Mouse (Mus musculus) cerebellum, postnatal 25 days (tissue): ENCODE measurements around the gene Ugt1a6a.
"Not testable (repeated sequence)": the region's sequence is repeated elsewhere in the genome, so short reads cannot be mapped to it uniquely, and the experiment has no call there.

Source experiments
- DNase-seq, 2 experiments: peaks; one replicate each; pipeline ENCODE4 v3.0.0; 2021; ENCODE audit warnings: mixed read lengths in 2 of 2

The Ugt1a6a gene

GRCm38 (mm10) chr1:88213766-88214461 is 79.3 kb downstream of the Ugt1a6a start:
- DNase-seq, result no peak

- no peak for DNase-seq
These were observed 79.9 kb downstream of the Ugt1a6a start for GRCm38 (mm10) chr1:88214462-88214952.

DNA sequence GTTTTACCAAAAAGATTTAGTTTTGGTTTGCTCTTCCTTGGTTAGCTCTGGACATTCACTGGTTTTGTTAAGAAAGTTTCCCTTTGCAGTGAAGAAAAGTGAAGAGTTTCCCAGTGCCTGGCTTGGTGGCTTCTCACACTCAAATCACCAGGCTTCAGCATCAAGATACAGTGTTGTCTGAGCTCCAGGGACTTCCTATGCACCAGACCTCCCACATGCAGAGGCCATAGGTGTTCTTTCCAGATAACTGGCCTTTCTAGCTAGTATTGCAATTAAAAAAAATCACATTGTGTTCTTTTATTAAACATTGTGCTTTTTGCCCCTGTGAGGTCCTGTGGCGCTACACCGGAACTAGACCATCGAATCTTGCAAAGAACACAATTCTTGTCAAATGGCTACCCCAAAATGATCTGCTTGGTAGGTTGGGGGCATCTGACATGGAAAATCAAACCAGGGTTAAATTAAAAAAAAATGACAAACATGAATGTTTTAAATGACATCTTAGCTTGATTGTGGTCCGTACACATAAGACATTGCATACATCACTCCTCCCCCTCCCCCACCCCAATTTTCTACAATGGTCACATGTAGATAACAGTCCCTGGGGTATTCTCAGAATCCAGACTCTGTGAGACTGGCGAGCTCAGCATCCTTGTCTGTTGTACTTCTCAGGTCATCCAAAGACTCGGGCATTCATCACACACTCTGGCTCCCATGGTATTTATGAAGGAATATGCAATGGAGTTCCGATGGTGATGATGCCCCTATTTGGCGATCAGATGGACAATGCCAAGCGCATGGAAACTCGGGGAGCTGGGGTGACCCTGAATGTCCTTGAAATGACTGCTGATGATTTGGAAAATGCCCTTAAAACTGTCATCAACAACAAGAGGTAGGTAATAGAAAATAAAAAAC is 81.1 kb downstream of the Ugt1a6a start:
- DNase-seq, result no peak

DNA sequence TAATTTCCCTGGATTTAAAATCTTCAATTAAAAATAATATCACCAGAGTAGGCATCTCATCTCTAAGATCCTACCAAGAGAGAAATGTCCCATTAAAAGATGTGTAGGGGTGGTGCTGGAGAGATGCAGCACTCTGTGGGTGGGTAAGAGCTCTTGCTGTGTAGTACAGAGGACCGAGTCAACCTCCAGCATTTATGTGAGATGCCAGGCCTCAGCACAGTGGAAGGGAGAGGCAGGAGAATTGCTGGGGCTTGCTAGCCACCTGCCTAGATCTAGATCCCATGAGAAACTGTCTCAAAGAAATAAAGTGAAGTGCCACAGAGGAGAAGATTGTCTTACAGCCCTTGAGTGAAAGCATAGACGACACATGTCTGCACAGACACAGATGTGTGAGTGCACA is 81.9 kb downstream of the Ugt1a6a start:
- DNase-seq, result no peak

- no peak for DNase-seq
These were observed 82.5 kb downstream of the Ugt1a6a start for GRCm38 (mm10) chr1:88217144-88217543.

DNA sequence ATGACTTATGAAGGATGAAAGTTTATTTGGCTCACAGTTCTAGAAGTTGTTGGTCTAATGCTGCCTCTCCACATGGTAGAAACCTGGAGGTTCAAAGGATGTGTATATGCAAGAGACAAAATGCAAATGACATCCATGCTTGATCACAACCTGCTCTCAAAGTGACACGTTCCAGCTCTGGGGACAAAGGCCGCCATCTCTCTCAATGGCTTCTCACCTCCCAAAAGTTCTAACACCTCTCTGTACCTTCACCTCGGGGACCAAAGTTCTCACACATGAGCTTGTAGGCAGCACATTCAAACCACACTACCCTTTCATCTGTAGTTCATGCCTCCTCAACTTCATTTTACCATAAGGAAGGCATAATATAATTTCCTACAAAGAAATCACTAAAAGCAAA is 83.0 kb downstream of the Ugt1a6a start:
- DNase-seq, result no peak

DNA sequence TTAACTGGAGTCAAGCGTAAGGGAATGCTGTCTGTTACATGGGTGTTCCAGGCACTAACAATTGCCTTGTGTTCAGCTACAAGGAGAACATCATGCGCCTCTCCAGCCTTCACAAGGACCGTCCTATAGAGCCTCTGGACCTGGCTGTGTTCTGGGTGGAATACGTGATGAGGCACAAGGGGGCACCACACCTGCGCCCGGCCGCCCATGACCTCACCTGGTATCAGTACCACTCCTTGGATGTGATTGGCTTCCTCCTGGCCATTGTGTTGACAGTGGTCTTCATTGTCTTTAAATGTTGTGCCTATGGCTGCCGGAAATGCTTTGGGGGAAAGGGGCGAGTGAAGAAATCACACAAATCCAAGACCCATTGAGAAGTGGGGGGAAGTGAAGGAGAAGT is 83.4 kb downstream of the Ugt1a6a start:
- DNase-seq, result peak in 1 of 2 experiments; percentile 14

DNA sequence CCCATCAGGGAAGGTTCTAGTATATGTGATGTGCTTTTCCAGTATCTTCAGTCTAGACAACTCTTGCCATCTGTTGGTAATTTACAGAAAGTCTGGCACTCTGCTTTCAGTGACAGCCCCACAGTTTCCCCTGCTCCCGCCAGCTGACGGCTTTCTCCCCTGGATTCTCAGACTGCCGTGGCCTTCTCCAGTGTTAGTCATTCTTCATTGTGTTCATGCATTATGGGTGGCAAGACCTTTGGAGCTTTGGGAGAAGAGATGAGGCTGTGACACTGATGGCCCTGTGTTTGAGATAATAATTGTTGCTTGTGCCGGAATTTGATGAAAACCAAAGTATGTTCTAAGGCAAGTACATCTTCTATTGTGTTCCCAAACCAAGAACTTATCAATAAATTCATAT is 84.0 kb downstream of the Ugt1a6a start:
- DNase-seq, result no peak

- DNase-seq, result no peak
These were observed 84.4 kb downstream of the Ugt1a6a start for GRCm38 (mm10) chr1:88219054-88219453.

GRCm38 (mm10) chr1:88220336-88220735 is 85.7 kb downstream of the Ugt1a6a start:
- DNase-seq, result no peak

DNA sequence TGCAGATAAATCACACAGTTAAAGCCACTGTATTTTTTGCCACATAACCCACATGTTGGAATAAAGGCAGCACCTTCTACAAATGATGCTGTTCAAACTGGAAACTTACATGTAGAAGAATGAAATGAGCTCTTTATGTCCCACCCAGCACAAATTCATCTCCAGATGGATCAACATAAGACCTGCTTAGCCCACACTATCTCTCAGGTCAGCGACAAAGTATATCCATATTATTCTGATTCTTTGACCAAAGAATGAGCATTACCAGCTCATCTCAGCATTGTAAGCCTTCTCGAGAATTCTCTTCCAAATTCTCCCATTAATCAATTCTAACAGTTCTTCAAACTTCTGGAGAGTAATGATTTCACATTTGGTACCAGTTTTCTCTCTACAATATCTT is 87.6 kb downstream of the Ugt1a6a start:
- no peak for DNase-seq

- DNase-seq, result not testable (repeated sequence)
These were observed 88.5 kb downstream of the Ugt1a6a start for GRCm38 (mm10) chr1:88223011-88223515.

- no peak for DNase-seq
These were observed 89.0 kb downstream of the Ugt1a6a start for GRCm38 (mm10) chr1:88223591-88223990.

DNA sequence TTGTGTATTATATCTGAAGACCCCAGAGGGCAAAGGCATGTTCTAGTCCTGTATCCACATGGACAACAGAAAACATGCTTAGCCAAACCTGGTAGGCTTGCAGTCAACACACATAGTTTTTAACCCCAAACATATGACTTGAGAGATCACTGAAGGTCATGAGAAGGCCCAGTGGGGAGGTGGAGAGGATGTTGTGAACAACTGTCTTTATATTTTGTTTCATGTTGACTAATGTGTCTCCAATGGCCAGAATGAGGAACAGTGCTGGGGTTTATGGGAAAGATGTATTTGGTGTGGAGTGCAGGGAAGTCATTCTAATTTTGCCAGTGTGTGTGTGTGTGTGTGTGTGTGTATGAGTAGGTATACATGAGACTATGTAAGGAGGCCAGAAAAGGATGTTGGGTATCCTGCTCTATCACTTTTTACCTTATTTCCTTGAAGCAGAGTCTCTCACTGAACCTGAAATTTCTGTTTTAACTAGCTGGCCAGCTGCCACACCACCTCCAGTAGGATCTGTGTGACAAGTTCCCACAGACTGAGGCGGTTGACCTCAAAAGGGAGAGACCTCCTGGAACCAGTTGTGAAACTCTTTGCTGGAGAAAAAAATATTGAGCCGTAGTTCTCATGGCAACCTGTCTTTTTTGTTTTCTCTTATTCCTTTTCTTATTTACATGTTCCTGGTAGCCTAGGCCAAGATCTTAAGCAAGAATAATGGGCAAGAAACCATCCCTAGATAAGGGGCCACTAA is 89.6 kb downstream of the Ugt1a6a start:
- DNase-seq, result peak in 1 of 2 experiments; percentile 10

GRCm38 (mm10) chr1:88225301-88225700 is 90.7 kb downstream of the Ugt1a6a start:
- DNase-seq, result not testable (repeated sequence)

DNA sequence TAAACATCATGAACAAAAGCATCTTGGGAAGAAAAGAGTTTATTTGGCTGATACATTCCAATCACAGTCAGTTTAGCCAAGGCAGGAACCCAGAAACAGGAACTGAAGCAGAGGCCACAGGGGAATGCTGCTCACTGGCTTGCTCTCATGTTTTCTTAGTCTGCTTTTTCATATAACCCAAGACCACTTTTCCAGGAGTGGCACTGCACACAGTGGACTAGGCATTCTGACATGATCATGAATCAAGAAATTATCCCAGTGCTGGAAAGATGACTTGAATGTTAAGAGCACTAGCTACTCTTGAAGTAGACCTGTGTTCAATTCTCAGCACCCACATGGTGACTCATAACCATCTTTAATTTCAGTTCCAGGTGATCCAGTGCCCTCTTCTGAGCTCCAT is 91.1 kb downstream of the Ugt1a6a start:
- no peak for DNase-seq

GRCm38 (mm10) chr1:88226670-88227379 is 92.2 kb downstream of the Ugt1a6a start, which contains the start of gene Mroh2a:
TSS of gene Mroh2a (plus strand) at chr1:88226986.
- peak in 1 of 2 experiments; percentile 1 for DNase-seq

GRCm38 (mm10) chr1:88227482-88227881 is 92.9 kb downstream of the Ugt1a6a start:
- no peak for DNase-seq

DNA sequence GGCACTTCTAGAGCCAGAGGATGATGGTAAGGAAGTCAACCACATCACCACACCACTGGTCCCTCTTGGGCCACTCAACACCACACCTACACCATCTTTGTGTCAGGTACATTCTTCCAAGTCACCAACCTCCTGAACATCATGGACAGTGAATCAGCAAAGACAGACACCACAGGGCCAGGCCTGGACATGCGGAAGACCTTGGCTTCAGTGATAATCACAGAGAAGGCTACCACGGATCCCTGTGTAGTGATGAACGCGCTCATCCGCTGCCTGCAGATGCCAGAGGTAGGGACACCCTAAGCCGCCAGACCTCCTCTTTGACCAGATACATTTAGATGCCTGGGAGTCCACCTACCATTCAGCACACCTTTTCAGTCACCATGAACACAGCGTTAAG is 93.5 kb downstream of the Ugt1a6a start:
- DNase-seq, result peak; percentile 9 to 10

- no peak for DNase-seq
These were observed 95.0 kb downstream of the Ugt1a6a start for GRCm38 (mm10) chr1:88229566-88229965.

GRCm38 (mm10) chr1:88229986-88230385 is 95.4 kb downstream of the Ugt1a6a start:
- no peak for DNase-seq

DNA sequence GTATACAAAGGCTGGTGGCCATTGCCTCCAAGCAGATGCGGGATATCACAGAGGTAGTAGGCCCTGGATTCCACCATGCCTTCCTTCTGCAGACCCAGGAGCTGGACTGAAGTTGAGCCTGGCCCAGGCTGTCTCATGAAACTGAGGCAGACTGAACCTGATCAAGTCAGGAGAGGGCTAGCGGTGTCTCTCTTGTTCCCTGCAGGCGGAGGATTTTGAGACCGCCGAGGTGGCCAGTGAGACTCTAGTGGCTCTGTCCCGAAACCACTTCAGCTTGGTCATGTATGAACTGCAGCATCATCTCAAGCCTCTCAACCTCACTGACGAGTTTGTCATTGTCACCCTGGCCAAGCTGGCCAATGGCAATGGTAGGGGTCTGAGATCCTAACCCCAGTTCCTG is 95.8 kb downstream of the Ugt1a6a start:
- DNase-seq, result no peak
